Mouse (Mus musculus) ES-E14 (cell line): ENCODE measurements around the gene Tmem189. TPM values are rescaled to one million over a fixed set of nuclear protein-coding genes. Genes with fewer than 3 reads are reported as not detected.

ENCODE experiments used
- DNase-seq: peaks from one replicate; pipeline ENCODE4 v3.0.0-alpha.2; 2013; ENCODE audit warnings: low read depth, low spot score
- H3K27ac ChIP-seq: 2 replicates; pipeline ENCODE4 v1.5.1; 2012; ENCODE audit warnings: low read depth, mild to moderate bottlenecking, low read length, moderate library complexity, mixed read lengths; ENCODE audit not compliant: poor library complexity, insufficient read depth, severe bottlenecking
- H3K36me3 ChIP-seq: 2 replicates; pipeline ENCODE4 v1.6.1; 2012; ENCODE audit warnings: mild to moderate bottlenecking, low read length, moderate library complexity, mixed read lengths; ENCODE audit not compliant: control insufficient read depth, poor library complexity, insufficient read depth, severe bottlenecking
- H3K4me1 ChIP-seq, 2 experiments: fragments of 150-350 bp in 1 of 2; sonication (generic) in 1 of 2; 2 replicates each; pipeline ENCODE4 v1.6.1; 2012; ENCODE audit warnings: low read length in 2 of 2, mild to moderate bottlenecking in 1 of 2, mixed read lengths in 1 of 2; ENCODE audit not compliant: control insufficient read depth in 2 of 2, insufficient read depth in 2 of 2, poor library complexity in 1 of 2
- H3K4me3 ChIP-seq, 2 experiments: fragments of 150-350 bp in 1 of 2; sonication (generic) in 1 of 2; 2 replicates each; pipeline ENCODE4 v1.5.1; 2012; ENCODE audit warnings: low read length in 2 of 2, low read depth in 1 of 2, mild to moderate bottlenecking in 1 of 2, mixed read lengths in 1 of 2; ENCODE audit not compliant: insufficient read depth in 1 of 2, poor library complexity in 1 of 2, severe bottlenecking in 1 of 2
- H3K9ac ChIP-seq: 2 replicates; pipeline ENCODE4 v1.6.1; 2012; ENCODE audit warnings: low read depth, mild to moderate bottlenecking, low read length, mixed read lengths; ENCODE audit not compliant: poor library complexity, insufficient read depth, severe bottlenecking
- H3K9me3 ChIP-seq: fragments of 150-350 bp; sonication (generic); 2 replicates; pipeline ENCODE4 v1.6.1; 2012; ENCODE audit warnings: low read depth, mild to moderate bottlenecking, low read length; ENCODE audit not compliant: control insufficient read depth, insufficient read depth
- CHD2 ChIP-seq: IDR thresholded peaks from 2 replicates; pipeline ENCODE4 v1.6.1; 2014; ENCODE audit warnings: mild to moderate bottlenecking, low read depth, low read length, inconsistent platforms
- HCFC1 ChIP-seq: IDR thresholded peaks from 2 replicates; pipeline ENCODE4 v1.6.1; 2012; ENCODE audit warnings: low read length, inconsistent platforms, borderline replicate concordance; ENCODE audit not compliant: insufficient read depth
- MAFK ChIP-seq: IDR thresholded peaks from 2 replicates; pipeline ENCODE4 v1.6.1; 2014; ENCODE audit warnings: mild to moderate bottlenecking, low read depth, low read length, inconsistent platforms; ENCODE audit not compliant: insufficient read depth
- ZC3H11A ChIP-seq: IDR thresholded peaks from 2 replicates; pipeline ENCODE4 v1.6.1; 2012; ENCODE audit warnings: low read depth, mild to moderate bottlenecking, inconsistent platforms, low read length, borderline replicate concordance
- ZNF384 ChIP-seq: IDR thresholded peaks from 2 replicates; pipeline ENCODE4 v1.6.1; 2012; ENCODE audit warnings: low read depth, low read length, inconsistent platforms
- in situ Hi-C, 2 experiments: fragments of 600-800 bp; cut with MboI; formaldehyde crosslinking; loops; one replicate each; pipeline ENCODE4 v1.15.1; 2025; ENCODE audit warnings: low sequenced_read_pairs in 2 of 2, inconsistent platforms in 1 of 2; ENCODE audit not compliant: unreplicated experiment in 2 of 2
- total RNA-seq: library from RNA; depleted of rRNA; stranded (reverse); fragments of 300-350 nt; gene quantifications from 2 replicates; pipeline ENCODE4 v1.2.3, GENCODE M21; 2012

The Tmem189 gene
- total RNA-seq, 1 experiment, result 43.7 TPM

DNA sequence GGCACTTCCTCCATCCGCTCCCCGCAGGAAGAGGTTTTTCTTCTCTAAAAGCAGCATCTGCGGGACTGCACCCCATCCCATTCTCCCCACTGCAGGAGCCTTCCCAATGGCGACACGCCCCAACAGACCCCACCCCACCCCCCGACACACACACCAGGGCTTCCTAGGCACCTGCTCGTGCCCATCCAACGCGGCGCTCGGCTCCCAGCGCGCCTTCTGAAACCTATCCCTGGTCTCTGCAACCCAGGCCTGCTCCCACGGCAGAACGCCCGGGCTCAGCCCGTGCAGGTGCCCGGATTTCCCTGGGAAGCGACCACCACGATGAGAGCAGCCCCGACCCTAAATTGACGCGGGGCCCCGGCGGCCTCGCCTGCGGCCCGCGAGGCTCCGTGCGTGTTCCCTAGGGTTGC lies 58.4 kb downstream of the Tmem189 start:
- TF ChIP-seq ZNF384 (no peak), ZC3H11A (no peak), HCFC1 (no peak), CHD2 (no peak), MAFK (no peak)
- Histone ChIP-seq H3K4me3 (peak overlapping the region; percentile 86 to 90), H3K9me3 (no peaks in the 10 kb centered on the region), H3K4me1 (peaks cover 8 to 21% of the 10 kb centered on the region in 2 experiments), H3K36me3 (peaks cover 22% of the 10 kb centered on the region; the same call in 1 of the 2 replicates), H3K9ac (peak overlapping the region; percentile 93), H3K27ac (peak overlapping the region; percentile 75; the same call in 1 of the 2 replicates)
- DNase-seq, result no peak
- in situ Hi-C loops, result no loop called here

DNA sequence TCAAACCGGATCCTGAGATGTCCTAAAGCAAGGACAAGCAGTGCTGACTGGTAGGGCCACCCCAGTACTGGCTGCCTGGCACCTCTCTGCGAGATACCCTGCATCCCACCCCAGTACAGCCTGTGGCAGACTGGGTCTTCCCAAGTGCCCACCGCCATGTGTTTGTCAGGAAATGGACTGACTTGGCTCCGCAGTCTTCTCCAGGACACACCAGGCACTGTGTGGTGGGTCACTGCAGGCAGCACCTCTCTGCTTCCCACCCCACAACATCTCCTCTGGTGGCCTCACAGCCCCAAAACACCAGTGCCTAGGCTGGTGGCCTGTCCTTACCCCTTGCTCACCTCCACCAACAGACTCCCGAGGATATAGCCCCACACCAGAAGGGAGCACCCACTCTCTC lies 59.2 kb downstream of the Tmem189 start:
- peaks cover 22% of the 10 kb centered on the region; the same call in 1 of the 2 replicates for H3K36me3 ChIP-seq
- peaks cover 8 to 25% of the 10 kb centered on the region in 2 experiments for H3K4me1 ChIP-seq
- no peak for TF ChIP-seq HCFC1
- TF ChIP-seq CHD2, result no peak
- TF ChIP-seq MAFK, result no peak
- no peak for TF ChIP-seq ZNF384
- no peak for TF ChIP-seq ZC3H11A
- no peak overlapping the region for H3K27ac ChIP-seq
- in situ Hi-C loops, result no loop called here
- no peaks in the 10 kb centered on the region for H3K9me3 ChIP-seq
- H3K9ac ChIP-seq, result peak overlapping the region; percentile 93; the same call in 1 of the 2 replicates
- no peak for DNase-seq
- peak overlapping the region; percentile 86 to 90 for H3K4me3 ChIP-seq

DNA sequence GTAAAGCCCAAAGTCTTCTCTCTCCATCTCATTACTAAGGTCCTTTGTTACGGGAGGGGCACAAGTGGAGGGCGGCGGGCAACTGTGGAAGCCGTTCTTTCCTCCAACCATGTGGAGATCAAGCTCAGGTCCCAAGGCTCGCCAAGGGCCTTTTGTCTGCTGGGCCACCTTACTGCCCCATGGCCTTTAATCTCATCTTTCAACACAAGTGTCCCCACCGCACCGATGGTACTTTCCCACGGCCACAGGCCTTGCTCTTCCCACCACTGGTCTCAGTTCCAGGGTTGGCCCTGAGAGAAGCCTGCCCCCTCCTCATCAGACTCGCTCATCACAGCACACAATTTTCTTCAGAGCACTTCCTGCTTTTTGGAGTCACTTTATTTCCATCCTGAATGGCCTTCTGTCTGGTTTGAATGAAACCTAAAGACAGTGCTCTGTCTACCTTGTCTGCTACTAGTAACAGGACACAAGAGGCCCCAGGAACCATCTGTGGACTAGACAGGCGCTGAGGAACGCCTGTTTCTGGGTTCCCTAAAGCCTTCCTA lies 59.9 kb downstream of the Tmem189 start:
- TF ChIP-seq ZNF384 (no peak), MAFK (no peak)
- no peak overlapping the region for H3K9ac ChIP-seq
- H3K9me3 ChIP-seq, result no peaks in the 10 kb centered on the region
- H3K4me3 ChIP-seq, result no peak overlapping the region
- peaks cover 22% of the 10 kb centered on the region; the same call in 1 of the 2 replicates for H3K36me3 ChIP-seq
- DNase-seq, result no peak
- H3K27ac ChIP-seq, result no peak overlapping the region
- H3K4me1 ChIP-seq, result peaks cover 8 to 25% of the 10 kb centered on the region in 2 experiments
- in situ Hi-C loops, result no loop called here

DNA sequence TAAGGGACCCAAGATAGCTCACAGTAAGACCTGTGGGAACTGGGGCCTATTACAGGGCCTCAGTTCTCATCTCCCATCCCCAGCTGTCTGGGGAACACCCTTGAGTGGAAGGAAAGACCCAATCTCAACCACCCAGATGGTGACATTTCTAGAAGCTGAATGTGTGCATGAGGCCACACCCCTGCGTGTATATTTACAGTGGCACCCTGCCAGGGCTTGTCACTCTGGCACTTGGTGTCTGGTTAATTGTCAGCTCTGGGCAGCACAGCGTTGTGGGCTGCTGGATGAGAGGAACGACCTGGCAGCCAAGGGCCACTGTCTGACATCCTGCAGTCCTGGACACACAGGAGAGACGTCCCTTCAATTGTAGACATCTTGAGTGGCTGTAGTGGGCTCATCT lies 60.8 kb downstream of the Tmem189 start:
- H3K27ac ChIP-seq, result no peak overlapping the region
- DNase-seq, result no peak
- H3K36me3 ChIP-seq, result peaks cover 22% of the 10 kb centered on the region; the same call in 1 of the 2 replicates
- in situ Hi-C loops, result no loop called here
- TF ChIP-seq ZNF384, result no peak
- TF ChIP-seq MAFK, result no peak
- TF ChIP-seq ZC3H11A, result no peak
- TF ChIP-seq HCFC1, result no peak
- TF ChIP-seq CHD2, result no peak
- no peak overlapping the region for H3K9ac ChIP-seq
- peaks cover 8 to 23% of the 10 kb centered on the region in 2 experiments; a peak in 3 of 4 replicates for H3K4me1 ChIP-seq
- H3K9me3 ChIP-seq, result no peaks in the 10 kb centered on the region
- no peak overlapping the region for H3K4me3 ChIP-seq

DNA sequence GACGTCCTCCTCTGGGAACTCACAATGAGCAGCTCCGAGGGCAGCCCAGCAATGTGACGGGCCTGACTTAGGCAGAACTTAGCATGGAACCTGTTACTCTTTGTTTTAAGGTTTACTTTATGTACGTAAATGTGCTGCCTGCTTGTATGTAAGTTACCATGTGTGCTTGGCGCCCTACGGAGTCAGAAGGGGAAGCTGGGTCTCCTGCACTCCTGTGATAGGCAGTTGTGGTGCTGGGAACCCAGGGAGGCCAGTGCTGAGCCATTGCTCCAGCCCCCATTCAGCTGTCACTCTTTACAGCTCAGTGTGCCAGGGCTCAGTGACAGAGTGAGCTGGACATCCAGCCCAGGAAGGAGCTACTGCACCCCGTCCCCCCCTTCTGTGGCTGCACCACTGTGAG lies 62.6 kb downstream of the Tmem189 start:
- H3K36me3 ChIP-seq, result peaks cover 28% of the 10 kb centered on the region; the same call in 1 of the 2 replicates
- peak overlapping the region; percentile 14; the same call in 1 of the 2 replicates for H3K9ac ChIP-seq
- H3K9me3 ChIP-seq, result no peaks in the 10 kb centered on the region
- H3K4me1 ChIP-seq, result peaks cover 3 to 21% of the 10 kb centered on the region in 2 experiments; a peak in 2 of 4 replicates
- no peak for DNase-seq
- TF ChIP-seq ZC3H11A, result no peak
- TF ChIP-seq HCFC1, result no peak
- no peak for TF ChIP-seq ZNF384
- TF ChIP-seq CHD2, result no peak
- no peak for TF ChIP-seq MAFK
- in situ Hi-C loops, result no loop called here
- no peak overlapping the region for H3K4me3 ChIP-seq
- H3K27ac ChIP-seq, result no peak overlapping the region
